Mouse (Mus musculus) left cerebral cortex, postnatal 25 days (tissue): ENCODE data around the gene Btg2. TPM values are rescaled to one million over a fixed set of nuclear protein-coding genes. Genes with fewer than 3 reads are reported as not detected.

Source experiments
- DNase-seq, 2 experiments: peaks; one replicate each; pipeline ENCODE4 v3.0.0; 2022; ENCODE audit warnings: low spot score in 2 of 2, mixed read lengths in 1 of 2
- intact Hi-C: fragments of 180-260 bp; cut with DNase I; formaldehyde crosslinking; loops from one replicate; pipeline ENCODE4 v1.15.1; 2025
- total RNA-seq, 2 experiments: library from RNA; stranded (reverse); gene quantifications; 2 replicates each; pipeline ENCODE4 v1.2.3; 2021

Btg2 gene
- total RNA-seq, 2 experiments from 2014 or later: 15.1 to 29.0 TPM

DNA sequence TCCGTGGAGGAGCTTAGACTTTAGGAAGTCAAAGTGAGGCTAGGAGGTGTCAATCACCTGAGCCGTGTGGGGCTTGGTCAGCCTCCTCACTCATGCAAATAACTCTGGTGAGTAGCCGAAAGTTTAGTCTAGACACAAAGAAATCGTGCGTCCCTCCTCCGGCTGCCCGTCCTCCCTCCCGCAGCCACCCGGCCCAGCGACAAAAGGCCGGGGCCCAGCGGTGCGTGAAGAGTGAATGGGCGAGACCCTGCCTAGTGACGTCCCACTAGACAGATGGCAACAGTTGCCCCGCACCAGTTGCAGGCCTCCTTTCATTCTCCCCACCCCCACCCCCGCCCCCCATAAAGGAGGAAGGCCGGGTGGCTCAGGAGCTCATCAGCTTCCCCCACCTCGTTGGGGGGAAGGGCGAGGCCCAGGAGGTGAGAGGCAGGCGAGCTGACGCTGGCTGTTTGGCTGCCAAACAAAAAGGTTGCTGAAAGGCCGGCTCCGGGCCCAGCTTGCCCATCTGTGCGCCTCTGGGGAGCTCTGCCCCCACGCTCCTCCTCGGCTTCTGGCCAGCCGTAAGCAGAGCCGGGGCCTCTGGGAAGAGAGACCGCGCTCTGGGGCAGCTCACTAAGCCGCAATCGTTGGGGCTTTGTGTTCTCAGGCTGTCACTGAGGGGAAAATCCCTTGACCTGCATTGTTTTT is 15.7 kb downstream of the Btg2 start:
- intact Hi-C loops: loop anchor here (2.0 to 5.0 kb wide), 2 partner anchors 16 to 269 kb away; partner anchors contain the start of genes Btg2 and Ppfia4
- peak in 1 of 2 experiments; percentile 43 for DNase-seq

DNA sequence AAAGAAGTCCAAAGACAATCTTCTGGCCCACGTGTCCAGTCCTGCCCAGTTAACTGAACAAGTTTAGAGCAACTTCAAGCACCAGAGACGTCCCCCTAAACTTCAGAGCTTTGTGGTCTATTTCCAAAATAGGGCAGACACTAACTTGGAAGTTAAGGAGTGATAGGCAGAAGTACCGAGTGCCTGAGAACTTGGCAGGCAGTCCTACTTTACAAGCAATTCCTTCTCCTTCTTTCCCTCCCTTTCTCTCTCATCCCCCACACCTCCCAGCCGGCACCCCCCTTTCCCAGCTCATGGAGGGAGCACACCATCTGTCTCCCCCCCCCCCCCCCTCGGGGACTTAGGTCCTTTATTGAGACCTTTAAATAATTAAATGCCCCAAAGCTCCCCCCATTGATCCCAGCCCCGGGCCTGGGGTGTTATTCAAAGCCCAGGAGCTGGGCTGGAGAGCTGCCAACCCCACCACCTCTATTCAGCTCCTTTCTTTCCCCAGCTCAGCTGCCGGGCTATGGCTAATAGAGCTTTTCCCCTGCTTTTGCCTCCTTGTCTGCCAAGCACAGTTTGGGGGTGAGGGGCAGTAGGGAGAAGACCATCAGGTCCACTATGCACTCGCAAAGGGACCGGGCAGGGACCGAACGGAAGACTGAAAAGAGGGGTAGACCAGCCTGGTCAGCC is 16.4 kb downstream of the Btg2 start:
- peak in 1 of 2 experiments; percentile 56 for DNase-seq
- intact Hi-C loops: loop anchor here (2.0 to 5.0 kb wide), 2 partner anchors 16 to 270 kb away; partner anchors contain the start of genes Btg2 and Ppfia4

DNA sequence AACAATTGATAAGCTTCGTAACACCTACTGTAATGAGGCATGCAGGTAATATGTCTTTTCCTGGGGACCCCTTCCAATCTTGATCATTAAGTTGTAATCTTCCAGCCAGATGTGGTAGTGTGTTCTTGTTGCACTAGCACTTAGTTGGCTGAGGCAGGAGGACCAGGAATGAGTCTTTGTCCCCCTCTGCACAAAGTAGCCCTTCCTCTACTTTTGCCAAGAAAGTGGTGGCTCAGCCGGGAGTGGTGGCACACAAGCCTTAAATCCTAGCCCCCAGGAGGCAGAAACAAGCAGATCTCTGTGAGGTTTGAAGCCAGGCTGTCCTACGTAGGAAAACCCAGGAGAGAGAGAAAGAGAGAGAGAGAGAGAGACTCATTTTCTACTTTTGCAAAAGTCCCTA is 17.0 kb downstream of the Btg2 start:
- intact Hi-C loops: loop anchor here (2.0 to 5.0 kb wide), 2 partner anchors 17 to 270 kb away; partner anchors contain the start of genes Btg2 and Ppfia4
- no peak for DNase-seq

DNA sequence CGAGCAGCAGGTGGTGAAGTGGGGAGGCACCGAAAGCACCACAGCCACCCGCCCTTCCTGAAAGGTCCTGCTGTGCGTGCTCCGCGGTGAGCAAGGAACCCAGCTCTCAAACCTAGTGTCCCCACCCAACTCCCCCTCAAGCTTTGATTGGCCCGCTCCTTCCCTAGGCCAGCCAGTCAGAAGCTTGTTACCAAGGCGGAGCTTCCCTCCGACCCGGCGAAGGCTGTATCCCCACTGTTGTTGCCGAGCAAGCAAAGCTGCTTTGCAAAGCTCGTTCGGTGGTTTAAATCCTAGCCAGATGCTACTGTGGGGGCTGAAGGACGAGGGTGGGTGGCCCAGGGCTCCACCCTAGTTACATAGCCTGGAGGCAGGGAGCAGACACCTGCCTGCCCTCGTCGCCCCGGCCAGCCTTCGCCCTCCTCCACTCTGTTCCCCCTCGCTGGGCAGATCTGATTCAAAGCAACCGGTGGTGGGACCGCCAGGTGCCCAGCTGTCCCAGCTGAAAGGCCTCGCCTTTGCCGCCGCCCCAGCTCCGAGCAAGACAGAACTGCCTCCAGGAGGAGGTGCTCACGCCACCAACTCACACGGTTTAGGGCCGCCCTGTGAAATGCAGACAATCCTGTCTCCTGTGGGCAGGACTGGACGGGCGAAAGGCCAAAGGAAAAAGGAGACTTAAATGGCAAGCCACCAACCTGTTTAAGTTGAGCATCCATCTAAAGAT is 17.9 kb downstream of the Btg2 start:
- intact Hi-C loops: loop anchor here (5.0 kb wide), 1 partner anchor 271 kb away; the partner anchor contains the start of gene Ppfia4
- DNase-seq: peak; percentile 88 to 96

DNA sequence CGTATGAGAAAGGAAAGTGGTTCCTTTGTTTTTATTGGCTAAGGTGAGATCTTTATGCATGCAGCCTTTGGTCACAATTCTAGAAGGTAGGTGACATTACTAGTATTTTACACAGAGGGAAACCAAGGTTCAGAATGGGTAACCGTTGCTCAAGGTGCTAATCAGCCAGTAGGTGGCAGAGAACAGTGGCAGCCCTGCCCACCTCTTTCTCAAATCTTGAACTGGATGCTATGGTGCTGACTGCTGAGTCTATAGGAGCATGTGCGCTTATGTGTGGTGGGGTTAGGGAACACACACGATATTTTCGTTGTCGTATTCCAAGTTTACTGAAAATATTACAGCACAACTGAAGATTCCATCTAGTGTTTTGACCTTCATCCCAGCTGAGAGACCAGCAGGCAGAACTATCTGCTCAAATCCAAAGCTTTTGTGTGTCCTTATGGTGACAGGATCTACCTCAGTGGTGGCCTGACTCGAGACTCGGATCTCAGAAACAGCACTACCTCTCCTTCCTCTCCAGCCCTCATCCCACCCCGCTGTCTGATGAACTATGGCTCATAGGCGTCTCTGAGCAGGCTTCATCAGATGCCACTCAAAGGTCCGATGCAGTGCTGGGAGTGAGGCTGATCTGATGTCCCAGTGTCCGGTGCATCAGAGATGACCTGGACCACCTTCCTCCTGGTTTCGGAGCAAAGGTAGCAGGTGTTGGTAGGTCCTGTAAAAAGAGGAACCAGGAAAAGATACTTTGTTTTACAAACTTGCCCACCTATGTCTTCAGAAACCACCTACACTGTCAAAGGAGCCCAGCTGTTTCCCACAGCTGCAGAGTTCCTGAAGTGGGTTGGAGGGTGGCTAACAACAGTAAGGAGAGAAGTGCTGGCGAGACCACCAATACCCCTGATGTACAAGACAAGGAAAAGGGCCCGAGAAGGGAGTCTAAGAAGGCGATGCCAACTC is 18.9 kb downstream of the Btg2 start:
- peak in 1 of 2 experiments; percentile 40 for DNase-seq
- intact Hi-C loops: loop anchor here (5.0 to 10.0 kb wide), 2 partner anchors 272 to 355 kb away; partner anchors contain the start of genes Adipor1 and Ppfia4

DNA sequence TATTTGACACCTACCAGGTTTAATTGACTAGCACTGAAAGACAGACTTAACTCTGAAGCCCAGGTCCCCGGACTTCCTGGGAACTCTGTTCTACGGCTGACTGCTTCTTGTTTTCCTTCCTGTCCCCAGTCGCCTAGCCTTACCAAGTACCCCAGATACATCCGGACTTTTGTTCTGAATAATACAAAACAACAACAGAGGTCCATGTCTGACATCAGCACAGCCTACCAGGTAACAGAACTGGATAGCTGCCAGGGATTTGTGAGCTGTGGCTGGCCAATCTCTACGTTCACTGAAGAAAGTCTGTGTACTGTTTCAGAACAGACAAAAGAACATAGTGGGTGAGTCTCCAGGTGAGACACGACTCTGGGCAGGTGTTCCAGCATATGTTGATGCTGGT is 20.1 kb downstream of the Btg2 start:
- no peak for DNase-seq
- intact Hi-C loops: loop anchor here (10.0 kb wide), 1 partner anchor 356 kb away; the partner anchor contains the start of gene Adipor1

DNA sequence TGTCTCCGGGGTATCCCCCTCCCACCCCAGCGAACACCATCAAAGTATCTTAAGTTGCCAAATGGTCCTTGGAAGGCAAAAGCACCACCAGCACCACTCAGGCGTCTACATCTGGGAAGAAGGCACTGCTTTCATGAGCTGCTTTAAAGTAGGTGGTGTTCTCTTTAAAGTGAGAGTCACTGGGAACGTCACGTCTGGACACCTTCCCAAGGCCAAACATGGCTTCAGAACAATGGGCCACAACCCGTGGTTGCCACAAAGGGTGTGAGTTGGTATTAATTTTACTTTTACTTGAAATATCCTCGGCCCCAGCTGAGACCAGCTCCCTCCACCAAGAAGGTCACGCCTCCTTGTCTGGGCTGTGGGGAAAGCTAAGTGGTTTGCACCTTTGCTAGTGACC is 21.2 kb downstream of the Btg2 start:
- intact Hi-C loops: loop anchor here (10.0 kb wide), 1 partner anchor 357 kb away; the partner anchor contains the start of gene Adipor1
- no peak for DNase-seq

DNA sequence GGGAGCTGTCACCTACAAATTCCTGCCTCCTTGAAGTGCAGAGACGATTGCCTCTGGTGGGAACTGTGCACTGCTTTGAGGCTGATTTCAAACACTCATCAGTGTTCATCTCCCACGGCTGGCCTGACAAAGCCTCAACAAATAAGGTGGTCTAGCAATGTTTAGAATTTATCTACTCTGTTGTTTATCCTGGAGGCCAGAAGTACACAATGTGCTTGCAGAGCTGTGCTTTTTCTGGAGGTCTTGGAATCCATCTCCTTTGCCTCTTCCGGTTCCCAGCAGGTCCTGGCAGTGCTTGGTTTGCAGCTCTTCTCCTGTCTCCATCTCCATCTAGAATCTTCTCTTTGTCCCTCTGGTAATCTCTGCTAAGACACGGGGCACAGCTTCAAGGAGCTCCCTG is 22.6 kb downstream of the Btg2 start:
- intact Hi-C loops: loop anchor here (10.0 kb wide), 1 partner anchor 359 kb away; the partner anchor contains the start of gene Adipor1
- no peak for DNase-seq

DNA sequence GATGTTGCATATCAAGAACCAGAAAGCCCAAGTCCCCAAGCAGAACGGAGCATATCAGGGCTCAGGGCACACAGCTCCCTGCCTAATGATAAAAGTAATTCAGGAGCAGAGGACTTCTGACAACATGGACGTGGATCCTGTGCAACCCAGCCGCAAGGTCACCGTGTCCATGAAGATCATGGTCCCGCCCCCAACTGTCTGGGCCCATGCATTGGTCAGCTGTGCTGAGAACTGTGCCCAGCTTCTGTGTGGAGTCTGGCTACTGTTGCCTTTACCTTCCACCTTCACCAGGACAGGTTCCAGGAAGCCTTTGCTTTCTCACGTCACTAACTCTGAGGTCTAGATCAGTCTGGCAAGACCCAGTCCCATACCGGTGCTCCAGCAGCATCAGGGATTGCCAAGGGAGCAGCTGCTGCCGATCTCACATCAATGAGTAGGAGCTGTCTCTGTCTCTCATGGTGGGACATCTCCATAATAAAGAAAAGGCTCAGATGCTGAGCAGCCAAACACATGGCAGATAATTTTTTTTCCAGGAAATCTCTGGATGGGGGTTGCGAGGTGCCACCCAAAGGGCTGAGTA is 23.2 kb downstream of the Btg2 start:
- DNase-seq: no peak
- intact Hi-C loops: loop anchor here (10.0 kb wide), 1 partner anchor 359 kb away; the partner anchor contains the start of gene Adipor1

DNA sequence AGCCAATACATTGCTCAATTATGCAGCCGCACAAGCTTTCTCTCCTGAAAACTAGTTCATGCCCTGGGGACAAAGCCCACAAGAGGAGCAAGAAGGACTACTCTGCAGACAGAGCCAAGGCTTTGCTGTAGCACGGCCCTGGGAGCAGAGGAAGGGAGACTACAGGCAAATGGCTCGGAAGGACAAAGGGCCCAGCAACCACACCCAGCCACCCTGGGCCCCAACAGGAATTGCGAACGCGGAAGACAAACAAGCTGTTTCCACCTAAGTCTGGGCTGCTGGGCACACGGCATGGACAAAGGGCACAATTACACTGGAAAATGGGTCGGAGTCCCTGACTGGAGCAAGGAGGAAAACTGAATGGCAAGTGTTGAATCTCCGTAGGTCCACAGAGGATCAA is 23.9 kb downstream of the Btg2 start:
- no peak for DNase-seq
- intact Hi-C loops: loop anchor here (10.0 kb wide), 1 partner anchor 360 kb away; the partner anchor contains the start of gene Adipor1

DNA sequence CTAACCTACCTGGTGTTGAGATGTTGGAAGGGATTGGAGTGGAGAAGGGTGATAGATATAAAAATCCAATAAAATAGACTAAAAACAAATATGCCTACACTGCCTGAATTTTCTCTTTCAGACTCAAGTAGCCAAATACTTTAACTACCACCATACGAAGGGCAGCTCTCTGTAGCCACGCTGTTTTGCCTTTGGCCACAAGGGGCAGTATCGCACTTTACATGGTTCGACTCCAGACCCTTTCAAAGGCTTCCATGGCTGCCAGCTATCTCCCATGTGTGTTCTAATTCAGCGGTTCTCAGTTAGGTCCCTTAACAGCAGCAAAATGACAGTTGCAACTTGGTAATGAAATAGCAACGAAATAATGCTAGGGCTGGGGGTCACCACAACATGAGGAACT is 25.7 kb downstream of the Btg2 start:
- intact Hi-C loops: loop anchor here (1.0 to 10.0 kb wide), 2 partner anchors 53 to 362 kb away; partner anchors contain the start of gene Adipor1
- DNase-seq: peak; percentile 89 to 91

DNA sequence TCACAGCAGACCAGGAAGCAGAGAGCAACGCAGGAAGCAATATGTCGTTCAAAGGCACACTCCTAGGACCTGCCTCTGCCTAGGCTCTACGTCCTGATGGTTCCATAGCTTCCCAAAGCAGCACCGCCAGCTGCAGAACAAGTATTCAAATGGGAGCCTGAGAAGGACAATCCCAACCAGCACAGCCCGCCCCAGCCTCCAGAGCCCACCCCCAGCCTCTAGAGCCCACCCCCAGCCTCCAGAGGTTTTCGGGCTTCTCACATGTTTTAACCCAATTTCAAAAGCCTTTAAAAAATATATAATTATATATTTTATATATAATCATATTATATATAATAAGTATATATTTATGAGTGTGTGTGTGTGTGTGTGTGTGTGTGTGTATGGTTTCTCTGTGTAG is 29.4 kb downstream of the Btg2 start:
- intact Hi-C loops: loop anchor here (5.0 kb wide), 1 partner anchor 417 kb away; no protein-coding TSS in a partner anchor
- DNase-seq: no peak

DNA sequence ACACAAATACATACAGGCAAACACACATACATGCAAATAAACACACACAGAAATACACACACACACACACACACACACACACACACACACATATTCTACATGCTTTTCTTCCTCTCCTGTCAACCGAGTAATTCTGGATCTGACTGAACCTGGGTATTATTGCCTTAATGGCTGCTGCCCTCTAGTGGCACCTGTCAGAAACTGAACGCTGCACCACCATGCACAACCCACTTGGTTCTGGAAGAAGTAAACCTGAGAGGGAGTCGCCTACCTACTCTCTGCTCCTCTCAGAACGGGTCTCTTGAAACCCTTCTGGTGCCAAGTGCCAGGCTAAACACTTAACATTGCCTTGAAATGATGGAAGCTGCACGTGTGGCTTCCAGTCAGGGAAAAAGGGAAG is 30.2 kb downstream of the Btg2 start:
- DNase-seq: peak; percentile 78 to 88
- intact Hi-C loops: loop anchor here (1.0 to 5.0 kb wide), 2 partner anchors 312 to 416 kb away; no protein-coding TSS in a partner anchor

DNA sequence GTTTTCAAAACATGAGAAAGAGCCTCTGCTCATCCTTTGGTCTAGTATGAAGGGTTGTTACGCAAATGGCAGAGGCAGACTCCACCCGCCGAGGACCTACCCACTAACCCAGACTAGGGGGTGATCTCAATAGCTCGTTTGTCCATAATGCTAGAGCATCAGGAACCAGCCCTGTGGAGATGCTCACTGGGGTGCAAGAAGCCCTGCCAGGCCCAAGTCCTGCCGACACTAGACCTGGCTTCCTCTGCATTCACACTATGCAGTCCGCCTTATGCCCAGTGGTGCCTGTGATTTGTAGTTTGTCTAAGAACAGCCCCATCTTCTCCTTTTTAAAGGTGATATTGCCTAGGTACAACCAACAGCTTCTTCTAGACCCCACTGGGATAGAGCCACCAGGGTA is 31.5 kb downstream of the Btg2 start:
- no peak for DNase-seq
- intact Hi-C loops: loop anchor here (5.0 kb wide), 1 partner anchor 415 kb away; no protein-coding TSS in a partner anchor

DNA sequence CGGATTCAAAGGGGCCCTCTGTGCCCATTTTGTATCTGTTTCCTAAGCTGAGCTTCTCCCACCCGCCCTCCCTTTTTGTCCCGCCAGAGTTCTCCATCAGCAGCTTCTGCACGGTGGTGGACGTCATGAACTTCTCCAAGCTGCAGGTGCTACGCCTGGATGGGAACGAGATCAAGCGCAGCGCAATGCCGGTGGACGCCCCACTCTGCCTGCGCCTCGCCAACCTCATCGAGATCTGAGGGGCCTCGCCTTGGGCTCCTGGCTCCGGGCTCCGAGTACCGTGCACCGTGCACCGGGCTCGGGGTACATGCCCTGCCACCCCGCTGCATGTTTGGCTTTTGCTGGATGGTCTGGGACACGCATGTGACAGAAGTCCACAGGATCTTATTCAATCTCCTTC is 32.5 kb downstream of the Btg2 start:
- DNase-seq: no peak
- intact Hi-C loops: loop anchor here (1.0 to 5.0 kb wide), 3 partner anchors 85 to 414 kb away; no protein-coding TSS in a partner anchor

DNA sequence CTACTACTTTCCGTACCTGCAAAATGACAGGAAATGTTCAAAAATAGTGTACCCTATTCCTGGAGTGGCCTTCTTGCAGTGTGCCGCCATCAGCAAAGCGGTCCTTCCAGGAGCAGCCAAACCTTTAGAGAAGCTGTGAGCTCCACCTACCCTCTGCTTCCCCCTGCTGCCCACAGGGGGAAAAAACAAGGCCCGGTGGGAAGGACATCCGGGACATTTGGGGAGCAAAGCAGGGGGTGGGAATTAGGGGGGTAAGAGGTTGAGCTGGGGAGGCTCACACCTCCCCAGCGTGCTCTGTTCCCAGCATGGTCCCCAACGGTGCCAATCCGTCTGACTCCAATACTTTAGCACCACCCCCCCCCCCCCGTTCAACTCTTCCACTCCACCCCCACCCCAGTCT is 32.9 kb downstream of the Btg2 start:
- peak; percentile 78 to 85 for DNase-seq
- intact Hi-C loops: loop anchor here (1.0 to 5.0 kb wide), 3 partner anchors 85 to 414 kb away; no protein-coding TSS in a partner anchor

DNA sequence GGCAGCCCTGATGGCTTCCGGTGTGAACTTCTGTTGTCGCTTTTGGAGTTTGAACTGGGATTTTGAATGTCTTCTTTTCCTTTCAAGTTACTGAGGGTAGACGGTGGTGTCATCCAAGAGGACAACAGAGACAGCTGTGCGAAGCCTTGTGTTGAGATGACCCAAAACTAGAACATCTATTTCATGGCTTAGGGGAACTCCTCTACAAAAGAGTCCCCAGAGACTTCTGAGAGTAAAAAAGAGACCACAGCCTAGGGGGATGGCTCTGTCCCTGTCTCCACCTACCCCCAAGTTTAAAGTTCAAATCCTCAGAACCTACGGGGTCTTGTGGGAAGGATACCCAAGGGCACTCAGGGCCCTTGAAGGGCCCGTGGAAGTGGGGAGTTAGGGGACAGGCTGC is 34.1 kb downstream of the Btg2 start:
- no peak for DNase-seq
- intact Hi-C loops: loop anchor here (5.0 kb wide), 1 partner anchor 413 kb away; no protein-coding TSS in a partner anchor

DNA sequence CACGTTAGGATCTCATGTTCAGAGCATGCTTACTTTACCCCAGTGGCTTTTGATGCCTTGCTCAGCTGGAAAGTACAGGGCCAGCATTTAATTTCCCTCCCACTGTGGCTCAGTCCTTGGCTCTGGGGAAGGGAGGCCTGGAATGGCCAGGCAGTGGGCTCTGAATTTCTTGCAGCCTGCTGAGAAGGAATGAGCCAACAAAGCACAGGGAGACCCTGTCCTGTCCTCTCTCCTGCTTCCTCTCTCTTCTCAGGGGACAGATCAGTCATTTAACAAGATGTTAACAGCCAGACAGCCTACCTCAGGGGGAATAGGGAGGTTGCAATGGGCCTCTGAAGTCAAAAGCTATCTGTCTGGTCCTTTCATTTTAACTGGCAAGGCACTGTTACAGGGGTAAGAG is 36.6 kb downstream of the Btg2 start:
- intact Hi-C loops: loop anchor here (1.0 kb wide), 1 partner anchor 64 kb away; no protein-coding TSS in a partner anchor
- no peak for DNase-seq
